Mouse (Mus musculus): ENCODE data around the gene Spop. TPM values are rescaled to one million over a fixed set of nuclear protein-coding genes. Genes with fewer than 3 reads are reported as not detected.

Spop gene
- polyA plus RNA-seq, 1 experiment from 2014 or later, result 169 TPM

DNA sequence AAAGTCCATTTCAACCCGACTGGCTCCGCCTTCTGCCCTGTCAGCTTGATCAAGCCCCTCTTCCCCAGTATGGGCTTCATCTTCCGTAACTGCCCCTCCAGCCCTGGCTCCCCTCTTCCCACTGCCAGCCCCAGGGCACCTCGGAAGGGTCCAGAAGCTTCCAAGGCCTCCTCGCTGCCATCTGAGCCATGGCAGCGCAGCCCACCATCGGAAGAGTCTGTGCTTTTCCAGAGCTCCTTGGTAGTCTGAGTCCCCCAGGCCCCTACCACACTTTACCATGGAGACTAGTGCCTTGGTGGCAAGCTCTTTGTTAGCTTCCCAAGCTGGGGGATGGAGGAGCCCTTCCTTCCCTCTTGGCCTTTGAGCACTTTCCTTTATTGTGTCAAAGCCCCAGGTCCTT, 33.2 kb upstream of the Spop start:
- Histone ChIP-seq H3K27me3 (no peaks in the 10 kb centered on the region), H3K9ac (no peak overlapping the region), H3K4me3 (no peak overlapping the region), H3K9me3 (no peaks in the 10 kb centered on the region), H3K4me1 (peaks cover 3% of the 10 kb centered on the region), H3K27ac (no peak overlapping the region), H3K4me2 (replicated peaks) (no peak overlapping the region), H3K36me3 (peaks cover 52% of the 10 kb centered on the region)
- no peak for ATAC-seq (ENCODE audit: insufficient number of reproducible peaks, insufficient read depth, low FRiP score, low TSS enrichment)
- WGBS, result 87% methylated on average over 7 of the region's 7 CpGs

DNA sequence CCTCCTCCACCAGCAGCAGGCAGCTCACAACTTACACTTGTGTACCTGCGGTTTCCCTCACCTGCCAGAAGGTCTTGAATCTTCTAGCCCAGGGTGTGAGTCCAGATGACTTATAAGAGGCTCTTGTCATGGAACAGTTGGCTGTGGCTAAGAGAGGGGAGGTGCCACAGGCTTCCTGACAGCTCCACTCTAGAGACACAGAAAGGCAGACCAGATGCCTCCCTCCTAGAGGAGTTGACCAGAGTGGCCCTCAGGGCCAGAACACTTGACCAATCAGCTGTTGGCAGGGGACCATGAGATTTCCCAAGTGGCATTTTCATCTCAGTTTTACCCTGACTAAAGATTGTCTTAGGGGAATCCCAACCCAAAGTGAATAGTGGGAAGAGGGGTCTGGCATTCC, 32.7 kb upstream of the Spop start:
- Histone ChIP-seq H3K27me3 (no peaks in the 10 kb centered on the region), H3K36me3 (peaks cover 48% of the 10 kb centered on the region), H3K9me3 (no peaks in the 10 kb centered on the region), H3K27ac (no peak overlapping the region), H3K4me2 (replicated peaks) (no peak overlapping the region), H3K4me3 (no peak overlapping the region), H3K4me1 (peaks cover 7% of the 10 kb centered on the region), H3K9ac (no peak overlapping the region)
- ATAC-seq (ENCODE audit: insufficient number of reproducible peaks, insufficient read depth, low FRiP score, low TSS enrichment), result no peak
- WGBS, result 96% methylated on average over 1 of the region's 1 CpGs

DNA sequence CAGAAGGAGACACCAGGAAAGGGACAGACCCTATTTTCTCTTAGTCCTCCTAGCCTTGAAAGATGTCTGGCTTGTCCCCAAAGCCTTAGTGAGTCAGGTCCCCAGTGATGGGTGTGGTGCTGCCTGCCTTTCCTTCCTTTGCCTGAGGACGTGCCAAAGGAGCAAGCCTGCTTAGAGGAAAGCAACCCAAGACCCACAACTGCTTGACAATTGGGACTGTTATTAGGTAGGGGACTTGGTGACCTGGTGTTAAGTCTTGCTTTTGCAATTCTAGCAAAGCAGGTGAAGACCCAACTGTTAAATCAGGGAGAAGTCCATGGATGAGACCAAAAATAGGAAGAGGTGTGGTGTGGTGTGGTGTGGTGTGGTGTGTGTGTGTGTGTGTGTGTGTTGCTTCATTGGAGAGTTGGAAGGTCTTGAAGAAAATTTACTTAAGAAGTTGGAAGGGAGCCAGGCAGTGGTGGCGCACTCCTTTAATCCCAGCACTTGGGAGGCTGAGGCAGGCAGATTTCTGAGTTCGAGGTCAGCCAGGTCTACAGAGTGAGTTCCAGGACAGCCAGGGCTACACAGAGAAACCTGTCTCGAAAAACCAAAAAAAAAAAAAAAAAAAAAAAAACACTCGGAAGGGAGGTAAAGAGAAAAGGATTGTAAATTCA, 30.4 kb upstream of the Spop start:
- 80% methylated on average over 5 of the region's 5 CpGs for WGBS
- no peak overlapping the region for H3K4me3 ChIP-seq
- no peaks in the 10 kb centered on the region for H3K9me3 ChIP-seq
- H3K36me3 ChIP-seq, result peaks cover 47% of the 10 kb centered on the region
- H3K27me3 ChIP-seq, result no peaks in the 10 kb centered on the region
- H3K27ac ChIP-seq, result no peak overlapping the region
- no peak overlapping the region for H3K9ac ChIP-seq
- peaks cover 8% of the 10 kb centered on the region for H3K4me1 ChIP-seq
- no peak for ATAC-seq (ENCODE audit: insufficient number of reproducible peaks, insufficient read depth, low FRiP score, low TSS enrichment)
- H3K4me2 ChIP-seq (replicated peaks), result no peak overlapping the region

DNA sequence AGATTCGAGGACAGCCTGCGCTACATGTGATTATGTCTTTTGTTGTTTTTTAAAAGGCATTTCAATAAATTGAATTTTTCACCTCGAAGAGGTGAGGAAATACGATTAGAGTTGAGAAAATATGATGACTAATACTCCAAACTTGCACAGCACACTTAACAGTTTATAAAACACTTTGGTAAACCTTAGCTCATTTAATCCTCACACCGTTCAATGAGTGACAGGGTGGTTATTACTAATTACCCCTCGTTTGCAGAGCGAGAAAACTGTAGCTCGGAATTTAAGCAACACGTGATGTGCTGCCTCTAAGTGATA, 29.9 kb upstream of the Spop start:
- no peaks in the 10 kb centered on the region for H3K27me3 ChIP-seq
- peak overlapping the region; percentile 56 for H3K4me2 ChIP-seq (replicated peaks)
- ATAC-seq (ENCODE audit: insufficient number of reproducible peaks, insufficient read depth, low FRiP score, low TSS enrichment), result no peak
- H3K4me1 ChIP-seq, result peaks cover 8% of the 10 kb centered on the region
- H3K4me3 ChIP-seq, result peak overlapping the region; percentile 94
- H3K36me3 ChIP-seq, result peaks cover 47% of the 10 kb centered on the region
- 45% methylated on average over 9 of the region's 9 CpGs for WGBS
- no peak overlapping the region for H3K27ac ChIP-seq
- no peaks in the 10 kb centered on the region for H3K9me3 ChIP-seq
- peak overlapping the region; percentile 26; the same call in 1 of the 2 replicates for H3K9ac ChIP-seq

GRCm38 (mm10) chr11:95384319-95384972, 29.4 kb upstream of the Spop start, which contains the start of gene Slc35b1:
Gene Slc35b1, plus strand, starts transcription at chr11:95384692.
- Histone ChIP-seq H3K27me3 (no peaks in the 10 kb centered on the region), H3K4me2 (replicated peaks) (peak within 1 kb of the TSS; percentile 56), H3K36me3 (peaks cover 48% of the 10 kb centered on the region), H3K4me1 (peaks cover 8% of the 10 kb centered on the region), H3K9me3 (no peaks in the 10 kb centered on the region), H3K27ac (peak within 1 kb of the TSS; percentile 47), H3K4me3 (peak within 1 kb of the TSS; percentile 94), H3K9ac (peak within 1 kb of the TSS; percentile 80)
- WGBS, result under 1% methylated on average over 42 of the region's 42 CpGs
- ATAC-seq (ENCODE audit: insufficient number of reproducible peaks, insufficient read depth, low FRiP score, low TSS enrichment), result peak; percentile 89

DNA sequence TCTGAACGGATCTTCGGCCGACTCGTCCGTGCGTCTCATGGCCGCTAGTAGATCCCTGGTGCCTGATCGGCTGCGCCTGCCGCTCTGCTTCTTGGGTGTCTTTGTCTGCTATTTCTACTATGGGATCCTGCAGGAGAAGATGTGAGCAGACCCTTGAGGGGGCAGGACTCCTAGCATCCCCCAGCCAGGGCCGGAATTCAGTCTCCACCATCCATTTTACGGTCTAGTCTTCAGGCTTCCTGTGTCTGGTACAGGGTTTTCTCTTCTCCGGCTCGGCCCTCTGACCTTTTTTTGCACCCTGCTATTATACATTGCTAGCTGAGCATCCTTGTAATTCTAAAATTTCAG, 28.9 kb upstream of the Spop start:
- Histone ChIP-seq H3K27ac (peak overlapping the region; percentile 47), H3K4me3 (peak overlapping the region; percentile 94), H3K9me3 (no peaks in the 10 kb centered on the region), H3K27me3 (no peaks in the 10 kb centered on the region), H3K9ac (peak overlapping the region; percentile 80), H3K4me2 (replicated peaks) (peak overlapping the region; percentile 56), H3K36me3 (peaks cover 53% of the 10 kb centered on the region), H3K4me1 (peaks cover 8% of the 10 kb centered on the region)
- WGBS, result under 1% methylated on average over 14 of the region's 14 CpGs
- ATAC-seq (ENCODE audit: insufficient number of reproducible peaks, insufficient read depth, low FRiP score, low TSS enrichment), result no peak

GRCm38 (mm10) chr11:95387354-95387753, 26.5 kb upstream of the Spop start:
- peaks cover 11% of the 10 kb centered on the region for H3K4me1 ChIP-seq
- H3K4me3 ChIP-seq, result no peak overlapping the region
- H3K27me3 ChIP-seq, result no peaks in the 10 kb centered on the region
- no peak overlapping the region for H3K9ac ChIP-seq
- no peak overlapping the region for H3K4me2 ChIP-seq (replicated peaks)
- no peak for ATAC-seq (ENCODE audit: insufficient number of reproducible peaks, insufficient read depth, low FRiP score, low TSS enrichment)
- 89% methylated on average over 7 of the region's 7 CpGs for WGBS
- H3K27ac ChIP-seq, result no peak overlapping the region
- H3K36me3 ChIP-seq, result peaks cover 57% of the 10 kb centered on the region
- H3K9me3 ChIP-seq, result no peaks in the 10 kb centered on the region

- Histone ChIP-seq H3K27ac (no peak overlapping the region), H3K9ac (no peak overlapping the region), H3K27me3 (no peaks in the 10 kb centered on the region), H3K36me3 (peaks cover 57% of the 10 kb centered on the region), H3K4me2 (replicated peaks) (no peak overlapping the region), H3K4me1 (peaks cover 11% of the 10 kb centered on the region), H3K4me3 (no peak overlapping the region), H3K9me3 (no peaks in the 10 kb centered on the region)
- 70% methylated on average over 3 of the region's 3 CpGs for WGBS
- no peak for ATAC-seq (ENCODE audit: insufficient number of reproducible peaks, insufficient read depth, low FRiP score, low TSS enrichment)
Observed at GRCm38 (mm10) chr11:95389006-95389405, 24.9 kb upstream of the Spop start.

- Histone ChIP-seq H3K4me1 (peaks cover 11% of the 10 kb centered on the region), H3K9me3 (no peaks in the 10 kb centered on the region), H3K27ac (no peak overlapping the region), H3K27me3 (no peaks in the 10 kb centered on the region), H3K4me3 (no peak overlapping the region), H3K9ac (no peak overlapping the region), H3K36me3 (peaks cover 57% of the 10 kb centered on the region), H3K4me2 (replicated peaks) (no peak overlapping the region)
- ATAC-seq (ENCODE audit: insufficient number of reproducible peaks, insufficient read depth, low FRiP score, low TSS enrichment), result no peak
- 91% methylated on average over 6 of the region's 6 CpGs for WGBS
Observed at GRCm38 (mm10) chr11:95390420-95390819, 23.5 kb upstream of the Spop start.

GRCm38 (mm10) chr11:95391201-95391600, 22.7 kb upstream of the Spop start:
- Histone ChIP-seq H3K4me1 (0 out of 2 replicates have a peak, but pooled peaks cover 3% of the 10 kb centered on the region), H3K4me2 (replicated peaks) (no peak overlapping the region), H3K9ac (no peak overlapping the region), H3K36me3 (peaks cover 57% of the 10 kb centered on the region), H3K9me3 (no peaks in the 10 kb centered on the region), H3K27me3 (no peaks in the 10 kb centered on the region), H3K27ac (no peak overlapping the region), H3K4me3 (no peak overlapping the region)
- no peak for ATAC-seq (ENCODE audit: insufficient number of reproducible peaks, insufficient read depth, low FRiP score, low TSS enrichment)
- 76% methylated on average over 4 of the region's 4 CpGs for WGBS

DNA sequence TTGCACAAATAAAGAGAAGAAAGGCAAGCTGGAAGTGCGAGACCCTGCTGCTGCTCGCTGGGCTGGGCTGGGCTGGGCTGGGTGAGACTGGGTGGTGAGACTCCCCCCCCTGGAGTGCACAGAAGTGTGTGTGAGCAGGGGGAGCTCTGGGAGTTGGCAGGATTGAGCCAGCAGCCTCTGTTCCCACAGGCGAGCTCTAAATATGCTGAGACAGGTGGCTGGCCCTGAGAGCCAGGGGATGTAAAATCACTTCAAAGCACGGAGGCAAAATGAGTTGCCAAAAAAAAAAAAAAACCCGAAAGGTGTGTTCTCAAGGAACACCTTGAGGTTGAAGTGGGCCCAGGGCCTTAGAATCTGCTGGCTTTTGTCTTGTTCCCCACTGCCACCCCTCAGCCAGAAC, 22.1 kb upstream of the Spop start:
- Histone ChIP-seq H3K36me3 (peaks cover 52% of the 10 kb centered on the region), H3K4me3 (no peak overlapping the region), H3K27me3 (no peaks in the 10 kb centered on the region), H3K27ac (peak overlapping the region; percentile 69), H3K4me1 (0 out of 2 replicates have a peak, but pooled peaks cover 3% of the 10 kb centered on the region), H3K9ac (no peak overlapping the region), H3K9me3 (no peaks in the 10 kb centered on the region), H3K4me2 (replicated peaks) (no peak overlapping the region)
- WGBS, result 75% methylated on average over 5 of the region's 5 CpGs
- ATAC-seq (ENCODE audit: insufficient number of reproducible peaks, insufficient read depth, low FRiP score, low TSS enrichment), result no peak

- H3K36me3 ChIP-seq, result peaks cover 47% of the 10 kb centered on the region
- ATAC-seq (ENCODE audit: insufficient number of reproducible peaks, insufficient read depth, low FRiP score, low TSS enrichment), result peak; percentile 59; the same call in 1 of the 2 replicates
- no peak overlapping the region for H3K9ac ChIP-seq
- H3K4me3 ChIP-seq, result no peak overlapping the region
- H3K9me3 ChIP-seq, result no peaks in the 10 kb centered on the region
- peak overlapping the region; percentile 69 for H3K27ac ChIP-seq
- 64% methylated on average over 7 of the region's 7 CpGs for WGBS
- H3K27me3 ChIP-seq, result no peaks in the 10 kb centered on the region
- 0 out of 2 replicates have a peak, but pooled peaks cover 3% of the 10 kb centered on the region for H3K4me1 ChIP-seq
- no peak overlapping the region for H3K4me2 ChIP-seq (replicated peaks)
Observed at GRCm38 (mm10) chr11:95392223-95392667, 21.6 kb upstream of the Spop start.
